Mouse (Mus musculus) heart, embryonic 12.5 days (tissue): ENCODE measurements around the gene Fam234b. TPM values are rescaled to one million over a fixed set of nuclear protein-coding genes. Genes with fewer than 3 reads are reported as not detected.

Experiments used
- ATAC-seq: fragments of 200-750 bp; cut with Nextera tagmentation; 2 replicates; pipeline ENCODE4 v1.8.0; 2017; ENCODE audit warnings: moderate TSS enrichment, moderate library complexity; ENCODE audit not compliant: insufficient number of reproducible peaks, low FRiP score
- H3K27ac ChIP-seq: fragments of 300-500 bp; sonication (generic); 2 replicates; pipeline ENCODE4 v1.5.1; 2016; ENCODE audit warnings: mild to moderate bottlenecking, moderate library complexity; ENCODE audit not compliant: poor library complexity, severe bottlenecking
- H3K27me3 ChIP-seq: fragments of 300-500 bp; sonication (generic); replicated peaks from 2 replicates; pipeline ENCODE4 v1.6.1; 2016; ENCODE audit warnings: mild to moderate bottlenecking, moderate library complexity
- H3K36me3 ChIP-seq: fragments of 300-500 bp; sonication (generic); 2 replicates; pipeline ENCODE4 v1.6.1; 2016; ENCODE audit warnings: mild to moderate bottlenecking, moderate library complexity
- H3K4me1 ChIP-seq: fragments of 300-500 bp; sonication (generic); replicated peaks from 2 replicates; pipeline ENCODE4 v1.6.1; 2016; ENCODE audit warnings: mild to moderate bottlenecking
- H3K4me2 ChIP-seq: fragments of 300-500 bp; sonication (generic); 2 replicates; pipeline ENCODE4 v1.6.1; 2016; ENCODE audit warnings: mild to moderate bottlenecking, moderate library complexity
- H3K4me3 ChIP-seq: fragments of 300-500 bp; sonication (generic); 2 replicates; pipeline ENCODE4 v1.5.1; 2016; ENCODE audit warnings: mild to moderate bottlenecking
- H3K9ac ChIP-seq: fragments of 300-500 bp; sonication (generic); 2 replicates; pipeline ENCODE4 v1.6.1; 2016; ENCODE audit warnings: mild to moderate bottlenecking, moderate library complexity
- H3K9me3 ChIP-seq: fragments of 300-500 bp; sonication (generic); replicated peaks from 2 replicates; pipeline ENCODE4 v1.6.1; 2016; ENCODE audit warnings: mild to moderate bottlenecking, moderate library complexity
- WGBS: fragments of 180-500 bp; shearing (Covaris S2); methylation state at CpG from one replicate; pipeline ENCODE4 v1.1.7; 2016; 5-methylcytosine and 5-hydroxymethylcytosine counted together
- polyA plus RNA-seq: library from polyadenylated mRNA; unstranded; fragments of >200 nt; fragmentation: Nextera tagmentation; extraction: Ambion mirVana; gene quantifications from 2 replicates; pipeline ENCODE4 v1.2.1, GENCODE M21; 2016

Fam234b gene
- polyA plus RNA-seq, 1 experiment from 2014 or later = 10.7 TPM

DNA sequence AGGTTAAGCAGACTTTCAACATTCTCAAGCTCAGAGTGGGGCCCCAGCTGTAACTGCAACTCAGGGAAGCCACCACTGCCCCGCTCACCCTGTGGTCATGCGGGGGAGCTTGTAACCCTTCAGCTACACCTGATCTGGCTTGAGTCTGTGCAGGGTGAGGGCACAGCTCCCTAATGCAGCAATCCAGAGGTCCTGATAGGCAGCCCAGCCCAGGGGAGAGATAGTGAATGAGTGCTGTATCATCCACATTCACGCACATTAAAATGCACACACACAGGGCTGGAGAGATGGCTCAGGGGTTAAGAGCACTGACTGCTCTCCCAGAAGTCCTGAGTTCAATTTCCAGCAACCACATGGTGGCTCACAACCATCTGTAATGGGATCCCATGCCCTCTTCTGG lies 19.2 kb upstream of the Fam234b start:
- Histone ChIP-seq H3K36me3 (no peaks in the 10 kb centered on the region), H3K27me3 (peaks cover 3% of the 10 kb centered on the region; the same call in 1 of the 2 replicates), H3K4me1 (no peaks in the 10 kb centered on the region), H3K27ac (no peak overlapping the region), H3K4me2 (no peak overlapping the region), H3K9me3 (no peaks in the 10 kb centered on the region; the same call in 1 of the 2 replicates), H3K9ac (no peak overlapping the region), H3K4me3 (no peak overlapping the region)
- ATAC-seq = no peak
- WGBS = 32% methylated on average over 3 of the region's 3 CpGs

DNA sequence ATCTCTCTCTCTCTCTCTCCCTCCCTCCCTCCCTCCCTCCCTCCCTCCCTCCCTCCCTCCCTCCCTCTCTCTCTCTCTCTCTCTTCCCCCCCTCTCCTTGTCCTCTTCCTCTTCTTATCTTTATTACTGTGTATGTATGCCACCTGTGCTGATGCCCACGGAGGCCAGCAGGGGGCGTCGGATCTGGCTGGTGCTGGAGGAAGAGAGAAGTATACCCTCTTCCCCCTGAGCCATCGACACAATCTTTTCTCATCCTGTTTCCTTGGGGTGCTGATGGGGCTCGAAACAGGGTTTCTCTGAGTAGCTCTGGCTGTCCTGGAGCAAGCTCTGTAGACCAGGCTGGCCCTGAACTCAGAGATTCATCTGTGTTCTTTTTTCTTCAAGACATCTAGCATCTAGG lies 14.9 kb upstream of the Fam234b start:
- ATAC-seq = no peak

DNA sequence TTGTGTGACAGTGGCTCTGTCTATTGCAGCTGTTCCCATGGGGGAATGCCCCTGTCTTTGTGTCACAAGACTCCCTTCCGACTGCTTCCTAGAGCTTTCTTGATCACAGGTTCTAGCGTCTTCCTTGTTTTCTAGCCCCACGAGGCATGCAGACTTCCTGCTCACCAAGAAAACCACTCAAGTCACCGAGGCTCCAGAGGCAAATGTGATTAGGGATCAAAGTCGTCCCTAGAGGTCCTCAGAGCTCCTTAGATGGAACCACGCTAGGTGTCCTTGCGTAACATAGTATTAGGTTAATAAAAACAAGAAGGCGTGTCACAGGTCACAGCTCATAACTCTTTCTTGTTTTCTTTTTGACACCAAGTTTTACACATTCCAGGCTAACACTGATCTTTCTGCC lies 13.8 kb upstream of the Fam234b start:
- no peak overlapping the region for H3K27ac ChIP-seq
- H3K4me1 ChIP-seq = peaks cover 4% of the 10 kb centered on the region; the same call in 1 of the 2 replicates
- H3K9ac ChIP-seq = no peak overlapping the region
- ATAC-seq = no peak
- H3K4me3 ChIP-seq = no peak overlapping the region
- H3K9me3 ChIP-seq = no peaks in the 10 kb centered on the region
- 36% methylated on average over 8 of the region's 8 CpGs for WGBS
- H3K27me3 ChIP-seq = peaks cover 3% of the 10 kb centered on the region; the same call in 1 of the 2 replicates
- H3K4me2 ChIP-seq = no peak overlapping the region
- no peaks in the 10 kb centered on the region for H3K36me3 ChIP-seq

More for the DNA sequence above, 14.9 kb upstream of the Fam234b start:
- Histone ChIP-seq H3K36me3 (no peaks in the 10 kb centered on the region), H3K4me2 (no peak overlapping the region), H3K4me1 (peaks cover 4% of the 10 kb centered on the region; the same call in 1 of the 2 replicates), H3K4me3 (no peak overlapping the region), H3K9me3 (no peaks in the 10 kb centered on the region), H3K27ac (no peak overlapping the region), H3K9ac (no peak overlapping the region), H3K27me3 (peaks cover 3% of the 10 kb centered on the region; the same call in 1 of the 2 replicates)
- WGBS = 32% methylated on average over 5 of the region's 5 CpGs

DNA sequence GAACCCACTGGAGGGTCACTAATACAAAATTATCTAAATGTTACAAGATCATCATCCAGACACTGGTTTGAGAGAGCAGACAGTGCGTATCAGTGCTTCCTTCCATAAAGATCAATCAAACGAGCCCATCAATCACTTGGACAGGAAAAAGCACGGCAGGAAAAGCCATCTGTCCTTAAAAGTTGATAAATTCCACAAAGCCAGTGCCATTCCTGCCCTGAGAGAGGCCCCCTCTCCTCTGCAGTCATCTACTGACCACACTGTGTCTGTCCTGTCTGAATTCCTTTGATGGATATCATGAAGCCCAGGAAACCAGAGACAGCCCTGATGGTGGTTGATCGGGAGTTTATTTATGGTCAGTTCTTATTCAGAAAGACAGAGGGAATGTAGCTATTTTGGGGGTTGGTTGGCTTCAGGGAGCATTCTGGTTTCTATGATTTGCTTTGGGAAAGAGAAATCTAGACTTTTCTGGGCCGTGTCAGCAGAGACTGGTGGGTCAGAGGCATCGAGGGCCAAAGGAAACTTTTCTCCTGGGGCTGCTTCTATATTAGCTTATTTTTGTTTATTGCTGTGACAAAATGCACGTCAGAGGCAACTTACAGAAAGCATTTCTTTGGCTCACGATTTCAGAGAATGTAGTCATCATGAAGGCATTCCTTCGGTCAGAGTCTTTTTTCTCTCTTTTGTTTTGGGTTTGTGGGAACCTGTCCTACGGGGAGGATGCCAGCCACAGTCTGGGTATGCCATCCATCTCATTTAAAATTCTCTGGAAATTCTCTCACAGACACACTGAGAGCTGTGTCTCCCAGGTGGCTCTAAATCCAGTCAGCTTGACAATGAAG lies 10.5 kb upstream of the Fam234b start:
- peaks cover 4% of the 10 kb centered on the region; the same call in 1 of the 2 replicates for H3K4me1 ChIP-seq

DNA sequence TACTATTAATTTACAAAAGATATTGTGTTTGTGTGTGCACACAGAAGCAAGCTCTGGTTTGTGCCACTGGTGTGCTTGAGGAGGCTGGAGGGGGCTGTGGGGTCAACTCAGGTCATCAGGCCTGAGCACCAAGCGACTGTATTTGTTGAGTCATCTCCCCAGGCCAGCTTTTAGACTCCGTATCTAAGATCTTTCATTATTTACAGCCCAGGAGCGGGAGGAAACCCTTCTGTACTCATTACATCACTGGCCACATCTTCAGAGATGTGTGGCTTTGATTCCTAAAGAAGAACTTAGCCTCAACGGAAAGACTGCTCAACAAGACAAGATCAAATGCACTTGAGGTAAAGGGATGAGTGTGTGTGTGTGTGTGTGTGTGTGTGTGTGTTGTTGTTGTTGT lies 9.1 kb upstream of the Fam234b start:
- no peak overlapping the region for H3K4me2 ChIP-seq
- peak; percentile 15; the same call in 1 of the 2 replicates for ATAC-seq
- H3K4me1 ChIP-seq = peaks cover 13% of the 10 kb centered on the region
- H3K9me3 ChIP-seq = no peaks in the 10 kb centered on the region
- H3K4me3 ChIP-seq = no peak overlapping the region
- WGBS = 56% methylated on average over 4 of the region's 4 CpGs
- no peaks in the 10 kb centered on the region for H3K27me3 ChIP-seq
- no peak overlapping the region for H3K27ac ChIP-seq
- no peaks in the 10 kb centered on the region for H3K36me3 ChIP-seq
- H3K9ac ChIP-seq = no peak overlapping the region

More for the DNA sequence above, 10.5 kb upstream of the Fam234b start:
- H3K36me3 ChIP-seq = no peaks in the 10 kb centered on the region
- no peak overlapping the region for H3K9ac ChIP-seq
- H3K27ac ChIP-seq = no peak overlapping the region
- no peaks in the 10 kb centered on the region for H3K9me3 ChIP-seq
- no peak for ATAC-seq
- no peak overlapping the region for H3K4me3 ChIP-seq
- H3K27me3 ChIP-seq = no peaks in the 10 kb centered on the region
- 51% methylated on average over 10 of the region's 10 CpGs for WGBS
- H3K4me2 ChIP-seq = no peak overlapping the region

DNA sequence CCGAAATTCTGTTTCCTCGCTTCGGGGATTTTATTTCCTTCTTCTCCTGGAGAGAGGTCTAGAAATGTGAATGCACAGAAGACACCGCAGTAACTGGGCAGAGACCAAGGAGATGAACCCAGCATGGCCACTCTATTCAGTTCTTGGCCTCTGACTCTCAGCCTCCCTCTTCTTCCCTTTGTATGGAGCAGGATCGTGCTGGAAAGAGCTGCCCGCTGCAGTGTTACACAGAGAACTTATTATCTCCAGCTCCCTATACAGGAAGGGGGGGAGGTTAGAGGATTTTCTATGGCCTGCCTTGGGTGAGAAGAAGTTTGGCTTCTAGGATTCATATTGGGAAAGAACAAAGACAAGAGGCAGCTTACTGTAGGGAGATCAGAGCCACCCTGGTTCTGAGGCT lies 7.7 kb upstream of the Fam234b start:
- 65% methylated on average over 6 of the region's 6 CpGs for WGBS
- H3K27ac ChIP-seq = no peak overlapping the region
- no peaks in the 10 kb centered on the region for H3K27me3 ChIP-seq
- peaks cover 22% of the 10 kb centered on the region for H3K4me1 ChIP-seq
- no peaks in the 10 kb centered on the region for H3K9me3 ChIP-seq
- H3K4me3 ChIP-seq = no peak overlapping the region
- no peaks in the 10 kb centered on the region for H3K36me3 ChIP-seq
- no peak overlapping the region for H3K9ac ChIP-seq
- H3K4me2 ChIP-seq = no peak overlapping the region
- ATAC-seq = no peak

DNA sequence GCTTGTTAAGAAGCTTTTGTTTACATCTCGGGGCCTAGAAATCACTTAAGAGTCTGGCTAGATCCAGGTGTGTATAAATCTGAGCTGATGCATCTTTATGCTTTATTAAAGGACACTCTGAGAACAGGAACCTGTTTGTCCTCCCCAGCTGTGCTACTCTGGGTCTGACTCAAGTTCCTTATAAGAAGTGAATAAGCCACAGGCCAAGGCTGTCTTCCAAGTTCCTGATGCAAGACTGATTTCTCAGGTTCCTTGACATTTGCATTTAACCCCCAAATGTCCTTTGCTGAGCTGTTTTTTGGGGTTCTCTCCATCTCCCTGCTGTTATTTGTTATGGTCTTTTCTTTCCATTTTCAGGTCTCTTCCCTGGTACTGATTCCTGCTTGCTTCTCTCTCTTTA lies 5.9 kb upstream of the Fam234b start:
- Histone ChIP-seq H3K36me3 (no peaks in the 10 kb centered on the region), H3K4me3 (no peak overlapping the region), H3K4me2 (no peak overlapping the region), H3K27me3 (no peaks in the 10 kb centered on the region), H3K9me3 (no peaks in the 10 kb centered on the region), H3K27ac (no peak overlapping the region), H3K4me1 (peaks cover 22% of the 10 kb centered on the region), H3K9ac (no peak overlapping the region)
- WGBS = 81% methylated on average over 1 of the region's 1 CpGs
- ATAC-seq = no peak

DNA sequence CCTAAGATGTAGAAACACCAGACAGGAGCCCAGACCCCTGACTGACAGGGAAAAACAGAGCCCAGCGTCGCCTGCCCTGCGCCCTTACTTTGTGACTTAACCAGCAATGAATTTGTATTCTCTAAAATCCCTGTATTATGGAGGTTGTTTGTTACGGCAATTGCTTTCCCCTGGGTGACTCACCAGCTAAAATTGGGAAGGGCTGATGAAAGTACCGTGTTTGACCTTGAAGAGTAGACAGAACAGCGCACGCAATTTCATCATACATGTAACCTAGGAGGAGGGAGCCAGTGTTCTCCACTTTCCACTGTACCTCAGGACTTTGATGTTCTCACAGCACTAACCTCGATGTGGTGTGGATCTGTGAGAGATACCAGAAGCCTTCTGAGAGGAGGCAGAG lies 4.8 kb upstream of the Fam234b start:
- ATAC-seq = no peak
- Histone ChIP-seq H3K27me3 (no peaks in the 10 kb centered on the region), H3K4me2 (no peak overlapping the region), H3K9ac (no peak overlapping the region), H3K4me1 (peaks cover 21% of the 10 kb centered on the region; the same call in 1 of the 2 replicates), H3K27ac (no peak overlapping the region), H3K9me3 (no peaks in the 10 kb centered on the region), H3K36me3 (no peaks in the 10 kb centered on the region), H3K4me3 (no peak overlapping the region)
- WGBS = 75% methylated on average over 8 of the region's 8 CpGs

- Histone ChIP-seq H3K27ac (no peak overlapping the region), H3K9me3 (no peaks in the 10 kb centered on the region), H3K4me2 (no peak overlapping the region), H3K4me3 (no peak overlapping the region), H3K36me3 (no peaks in the 10 kb centered on the region), H3K27me3 (no peaks in the 10 kb centered on the region), H3K9ac (no peak overlapping the region), H3K4me1 (peaks cover 26% of the 10 kb centered on the region; the same call in 1 of the 2 replicates)
- WGBS = 58% methylated on average over 4 of the region's 4 CpGs
- no peak for ATAC-seq
Measured at GRCm38 (mm10) chr6:135193733-135194132, 4.0 kb upstream of the Fam234b start.

DNA sequence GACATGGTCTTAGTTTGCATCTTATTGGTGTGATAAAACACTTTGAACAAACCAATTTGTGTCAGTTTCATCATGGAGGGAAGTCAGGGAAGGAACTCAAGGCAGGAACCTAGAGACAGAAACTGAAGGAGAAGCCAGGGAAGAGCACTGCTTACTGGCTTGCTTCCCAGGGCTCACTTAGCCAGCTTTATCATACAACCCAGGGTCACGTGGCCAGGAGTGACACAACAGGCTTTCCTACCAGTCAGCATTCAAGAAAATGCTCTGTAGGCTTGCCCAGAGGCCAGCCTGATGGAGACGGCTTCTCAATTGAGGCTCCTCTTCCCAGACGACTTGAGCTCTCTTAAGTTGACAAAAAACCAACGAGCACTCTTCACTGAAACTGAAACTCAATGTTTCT lies 2.9 kb upstream of the Fam234b start:
- ATAC-seq = peak; percentile 76
- no peaks in the 10 kb centered on the region for H3K9me3 ChIP-seq
- no peaks in the 10 kb centered on the region for H3K36me3 ChIP-seq
- H3K4me3 ChIP-seq = no peak overlapping the region
- no peak overlapping the region for H3K27ac ChIP-seq
- WGBS = 73% methylated on average over 4 of the region's 4 CpGs
- H3K4me2 ChIP-seq = no peak overlapping the region
- peaks cover 27% of the 10 kb centered on the region; the same call in 1 of the 2 replicates for H3K4me1 ChIP-seq
- H3K9ac ChIP-seq = no peak overlapping the region
- H3K27me3 ChIP-seq = no peaks in the 10 kb centered on the region

DNA sequence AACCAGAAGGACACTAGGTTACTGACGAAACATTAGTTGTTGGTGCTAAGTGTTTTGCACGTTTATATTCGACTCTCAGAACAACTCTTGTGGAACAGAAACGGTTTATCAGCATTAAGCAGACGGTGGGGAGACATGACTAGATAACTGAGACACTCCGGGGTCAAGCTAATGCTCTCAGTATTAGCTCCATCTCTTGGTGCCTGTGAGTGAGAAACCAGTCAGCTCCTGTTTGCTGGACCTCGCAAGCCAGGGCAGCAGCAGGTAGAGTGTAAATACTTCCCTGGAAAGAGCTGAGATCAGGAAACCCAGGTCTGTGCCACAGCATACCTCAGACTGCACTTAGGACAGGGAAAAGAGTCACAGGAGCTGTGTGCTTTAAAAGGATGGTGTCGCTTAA lies 1.1 kb upstream of the Fam234b start:
- 0 out of 2 replicates have a peak overlapping the region, but pooled peaks have one; percentile 5 for H3K27ac ChIP-seq
- 0 out of 2 replicates have a peak, but pooled peaks cover 5% of the 10 kb centered on the region for H3K27me3 ChIP-seq
- no peaks in the 10 kb centered on the region for H3K9me3 ChIP-seq
- peak overlapping the region; percentile 88 for H3K4me2 ChIP-seq
- H3K9ac ChIP-seq = no peak overlapping the region; the same call in 1 of the 2 replicates
- H3K4me1 ChIP-seq = peaks cover 27% of the 10 kb centered on the region; the same call in 1 of the 2 replicates
- H3K4me3 ChIP-seq = no peak overlapping the region
- ATAC-seq = peak; percentile 48; the same call in 1 of the 2 replicates
- WGBS = 34% methylated on average over 8 of the region's 8 CpGs
- no peaks in the 10 kb centered on the region for H3K36me3 ChIP-seq
